Mouse (Mus musculus) liver, embryonic 14.5 days (tissue): ENCODE results near the gene Cchcr1.

Experiments used
- CTCF ChIP-seq: IDR thresholded peaks from 2 replicates; pipeline ENCODE4 v1.5.1; 2016; ENCODE audit warnings: antibody characterized with exemption, low read depth, control low read depth
- EP300 ChIP-seq: IDR thresholded peaks from 2 replicates; pipeline ENCODE4 v1.6.1; 2016; ENCODE audit warnings: antibody characterized with exemption, low read depth

DNA sequence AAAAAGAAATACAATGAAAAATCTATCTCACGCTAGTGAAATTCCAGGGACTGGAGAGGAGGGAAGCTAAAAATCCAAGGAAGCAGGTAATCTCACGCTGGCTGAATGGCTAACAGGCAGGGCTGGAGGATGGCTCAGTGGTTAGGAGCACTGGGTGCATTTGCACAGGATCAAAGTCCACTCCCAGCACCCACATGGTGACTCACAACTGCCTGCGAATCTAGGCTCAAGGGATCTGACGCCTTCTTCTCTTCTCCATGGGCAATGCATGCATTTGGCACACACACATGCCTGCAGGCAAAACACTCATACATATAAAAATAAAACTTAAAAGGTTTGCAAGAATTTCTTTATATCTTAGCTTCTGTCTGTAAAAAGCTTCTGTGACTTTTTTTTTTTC lies 20.5 kb downstream of the Cchcr1 start:
- TF ChIP-seq CTCF (no peak), EP300 (no peak)
